25 mouse cellular contexts compared by ENCODE assay signal in the genomic region with DNA sequence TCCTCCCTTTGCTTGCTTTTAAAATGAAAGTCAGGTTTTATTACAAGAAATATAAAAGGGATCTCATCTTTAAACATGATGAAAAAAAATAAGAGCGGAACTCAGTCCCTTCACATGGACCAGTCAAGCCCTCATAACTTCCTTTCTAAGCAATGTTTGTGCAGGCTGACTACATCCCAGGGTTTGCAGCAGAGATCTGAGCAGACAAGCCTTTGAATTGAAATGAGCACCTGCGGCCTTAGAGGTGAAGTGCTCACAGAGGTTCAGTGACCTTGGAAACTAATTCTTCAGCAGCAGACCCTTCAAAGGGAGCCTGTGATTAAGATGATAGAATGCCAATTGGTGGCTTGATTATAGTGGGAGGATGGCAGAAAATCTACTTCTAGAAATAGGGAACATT.
"Had no signal": no experiment of that assay in that cellular context is flagged by ENCODE, and none has a peak within 500 bp of the region (broad histone marks: within the 10 kb centered on the region; RNA-seq: fewer than 3 reads in every experiment).

No protein-coding gene starts in this region.

- H3K4me3 ChIP-seq: heart, adult 2 months; heart, embryonic 13.5 days; heart, embryonic 15.5 days; hindbrain, embryonic 13.5 days; hindbrain, embryonic 15.5 days; kidney, embryonic 15.5 days; limb, embryonic 13.5 days; limb, embryonic 15.5 days had no signal

- H3K9me3 ChIP-seq: heart, embryonic 13.5 days; heart, embryonic 15.5 days; hindbrain, embryonic 13.5 days; hindbrain, embryonic 15.5 days; kidney, embryonic 15.5 days; limb, embryonic 13.5 days; limb, embryonic 15.5 days had no signal

- H3K27me3 ChIP-seq: heart, embryonic 13.5 days; heart, embryonic 15.5 days; hindbrain, embryonic 13.5 days; hindbrain, embryonic 15.5 days; kidney, embryonic 15.5 days; limb, embryonic 13.5 days; limb, embryonic 15.5 days had no signal

- ATAC-seq: hindbrain, postnatal 0 days; intestine, embryonic 16.5 days had no signal

- H3K4me2 ChIP-seq: heart, embryonic 11.5 days; heart, embryonic 13.5 days; heart, embryonic 15.5 days; hindbrain, embryonic 13.5 days; hindbrain, embryonic 15.5 days; kidney, embryonic 15.5 days; limb, embryonic 13.5 days; limb, embryonic 15.5 days had no signal

- H3K27ac ChIP-seq: heart, adult 2 months; heart, embryonic 13.5 days; heart, embryonic 15.5 days; hindbrain, embryonic 13.5 days; hindbrain, embryonic 15.5 days; hindbrain, postnatal 0 days; kidney, embryonic 15.5 days; kidney, postnatal 0 days; limb, embryonic 13.5 days; limb, embryonic 15.5 days had no signal

- DNase-seq: gastrocnemius, postnatal 14 days; gastrocnemius, postnatal 36 days; heart, adult 11 months; heart, adult 2 months; heart, postnatal 14 days; heart, postnatal 36 days; kidney, adult 11 months; kidney, adult 2 months; kidney, adult 9 months; kidney, postnatal 14 days; kidney, postnatal 36 days; layer of hippocampus, adult 9-11 months; layer of hippocampus, postnatal 36 days; left cerebral cortex, postnatal 4 days had no signal

- H3K4me1 ChIP-seq: heart, embryonic 13.5 days; heart, embryonic 15.5 days; hindbrain, embryonic 13.5 days; hindbrain, embryonic 15.5 days; kidney, embryonic 15.5 days; limb, embryonic 13.5 days; limb, embryonic 15.5 days had no signal

- H3K9ac ChIP-seq: heart, embryonic 13.5 days; heart, embryonic 15.5 days; hindbrain, embryonic 13.5 days; hindbrain, embryonic 15.5 days; kidney, embryonic 15.5 days; limb, embryonic 13.5 days; limb, embryonic 15.5 days had no signal

- H3K36me3 ChIP-seq: heart, embryonic 13.5 days; heart, embryonic 15.5 days; hindbrain, embryonic 13.5 days; hindbrain, embryonic 15.5 days; kidney, embryonic 15.5 days; limb, embryonic 13.5 days; limb, embryonic 15.5 days had no signal
